Mouse (Mus musculus) heart, adult 2 months (tissue): ENCODE measurements around the gene Casr.

Source experiments
- CTCF ChIP-seq: fragments of 200-600 bp; IDR thresholded peaks from 2 replicates; pipeline ENCODE4 v1.8.1; 2022; ENCODE audit warnings: antibody characterized with exemption, mild to moderate bottlenecking, moderate library complexity
- EP300 ChIP-seq: fragments of 200-500 bp; IDR thresholded peaks from 2 replicates; pipeline ENCODE4 v1.6.1; 2011; ENCODE audit warnings: low read depth, low read length, control low read depth; ENCODE audit not compliant: insufficient read depth
- POLR2A ChIP-seq: fragments of 200-500 bp; IDR thresholded peaks from 2 replicates; pipeline ENCODE4 v1.6.1; 2011; ENCODE audit warnings: mild to moderate bottlenecking, low read depth, low read length, control low read depth; ENCODE audit not compliant: insufficient read depth

DNA sequence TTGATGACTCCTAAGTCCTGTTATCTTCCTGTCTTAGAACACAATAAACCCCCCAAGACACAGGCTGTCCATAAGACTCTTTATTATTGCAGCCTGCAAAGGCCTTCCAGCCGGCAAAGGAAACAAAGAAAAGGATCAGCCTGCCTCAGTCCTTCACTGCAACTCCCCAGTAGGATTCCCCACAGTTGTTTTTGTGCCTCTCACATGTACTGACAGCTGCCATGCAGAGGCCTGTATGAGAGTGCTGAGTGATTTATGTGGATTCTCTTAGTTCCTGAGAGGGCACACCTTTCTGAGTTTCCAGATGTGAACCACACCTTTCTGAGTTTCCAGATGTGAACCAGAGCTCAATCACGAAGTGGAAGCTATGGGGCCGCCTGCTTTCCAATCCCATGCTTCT, 20.1 kb upstream of the Casr start:
- TF ChIP-seq POLR2A: no peak
- no peak for TF ChIP-seq CTCF
- no peak for TF ChIP-seq EP300
